Mouse (Mus musculus) CD4-positive, CD25-positive, alpha-beta regulatory T cell (primary cell): Measurements from ENCODE around the gene Lyl1. TPM values are rescaled to one million over a fixed set of nuclear protein-coding genes. Genes with fewer than 3 reads are reported as not detected.

Experiments used
- polyA plus RNA-seq: library from polyadenylated mRNA; unstranded; fragments of 100-300 nt; shearing (Covaris generic); gene quantifications from one replicate; pipeline ENCODE4 v1.2.1, GENCODE M21; 2017

The Lyl1 gene
- 0.78 TPM for polyA plus RNA-seq

GRCm38 (mm10) chr8:84700941-84701911 is at the start of gene Lyl1:
TSS of gene Lyl1 (plus strand) at chr8:84701457.

GRCm38 (mm10) chr8:84662581-84663065 is 38.6 kb upstream of the Lyl1 start, which contains the start of gene Ier2:
TSS of gene Ier2 (minus strand) at chr8:84662852.

GRCm38 (mm10) chr8:84686191-84687002 is 14.9 kb upstream of the Lyl1 start, which contains the start of gene Trmt1:
TSS of gene Trmt1 (plus strand) at chr8:84686307.

GRCm38 (mm10) chr8:84687705-84688100 is 13.6 kb upstream of the Lyl1 start, which contains the start of gene Nacc1:
TSS of gene Nacc1 (minus strand) at chr8:84687862.

GRCm38 (mm10) chr8:84722850-84723570 is 21.8 kb downstream of the Lyl1 start, which contains the start of gene G430095P16Rik:
TSS of gene G430095P16Rik (plus strand) at chr8:84723007.

Other genes with a start within 250 kb of the Lyl1 start
- gene Ier2, start 38.6 kb upstream of the Lyl1 start, polyA plus RNA-seq, result 290 TPM
- 59.3 TPM for gene Trmt1, start 15.2 kb upstream of the Lyl1 start, polyA plus RNA-seq
- 19.2 TPM for gene Nacc1, start 13.6 kb upstream of the Lyl1 start, polyA plus RNA-seq
- gene G430095P16Rik, start 21.6 kb downstream of the Lyl1 start, polyA plus RNA-seq, result 28.5 TPM
- 12.6 TPM for gene Nfix, start 98.9 kb downstream of the Lyl1 start, polyA plus RNA-seq
- gene Dand5, start 121.4 kb downstream of the Lyl1 start, polyA plus RNA-seq, result 6.6 TPM
- gene Gadd45gip1, start 130.1 kb downstream of the Lyl1 start, polyA plus RNA-seq, result 33.5 TPM
- gene Rad23a, start 139.2 kb downstream of the Lyl1 start, polyA plus RNA-seq, result 212 TPM
- 491 TPM for gene Calr, start 145.5 kb downstream of the Lyl1 start, polyA plus RNA-seq
- 102 TPM for gene Farsa, start 155.5 kb downstream of the Lyl1 start, polyA plus RNA-seq
- 4.5 TPM for gene Syce2, start 170.7 kb downstream of the Lyl1 start, polyA plus RNA-seq
- gene Gcdh, start 192.5 kb downstream of the Lyl1 start, polyA plus RNA-seq, result 39.3 TPM
- gene Klf1, start 200.5 kb downstream of the Lyl1 start, polyA plus RNA-seq, result 0.16 TPM
- 14.6 TPM for gene Dnase2a, start 207.1 kb downstream of the Lyl1 start, polyA plus RNA-seq
- gene Mast1, start 235.9 kb downstream of the Lyl1 start, polyA plus RNA-seq, result 1.2 TPM
- 0.19 TPM for gene Rtbdn, start 245.5 kb downstream of the Lyl1 start, polyA plus RNA-seq